Mouse (Mus musculus): ENCODE results near the gene Dner. TPM values are rescaled to one million over a fixed set of nuclear protein-coding genes. Genes with fewer than 3 reads are reported as not detected.

The Dner gene
- polyA plus RNA-seq, 1 experiment from 2014 or later, result 344 TPM

DNA sequence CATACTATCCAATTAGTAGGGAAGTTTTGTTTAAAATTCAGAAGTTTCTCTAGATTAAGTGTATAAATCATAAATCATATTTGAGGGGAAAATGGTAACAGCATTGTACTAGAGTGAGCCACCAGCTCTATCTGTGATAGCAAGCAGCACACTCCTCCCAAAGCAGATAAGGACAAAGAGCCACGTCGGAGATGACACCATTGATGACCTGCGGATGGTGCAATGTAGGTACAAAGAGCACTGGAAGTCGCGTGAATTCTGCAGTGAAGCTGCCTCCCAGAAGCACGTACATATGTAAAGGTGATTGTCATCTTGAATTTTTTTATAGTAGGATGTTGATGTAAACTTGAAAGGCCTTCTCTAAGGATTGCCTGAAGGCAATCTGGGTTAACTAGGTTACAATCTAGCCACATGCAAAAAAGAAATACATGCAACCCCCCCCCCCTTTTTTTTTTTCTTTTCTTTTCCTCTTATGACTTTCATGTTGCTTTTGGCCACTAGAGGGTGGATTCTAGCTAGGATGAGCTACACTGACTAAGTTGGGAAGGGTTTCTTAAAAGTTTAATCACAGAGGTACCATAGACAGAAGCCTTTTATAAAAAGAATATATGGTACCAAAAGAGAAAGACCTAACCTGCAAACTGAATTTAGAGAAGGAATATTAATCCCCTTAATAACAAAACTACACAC, 262.6 kb downstream of the Dner start:
- Histone ChIP-seq H3K9me3 (replicated peaks) (no peaks in the 10 kb centered on the region), H3K4me1 (no peaks in the 10 kb centered on the region), H3K4me3 (replicated peaks) (no peak overlapping the region), H3K27ac (replicated peaks) (no peak overlapping the region), H3K9ac (replicated peaks) (no peak overlapping the region), H3K27me3 (replicated peaks) (no peaks in the 10 kb centered on the region), H3K4me2 (no peak overlapping the region), H3K36me3 (peaks cover 6% of the 10 kb centered on the region; the same call in 1 of the 2 replicates)
- ATAC-seq (ENCODE audit: low FRiP score), result no peak
- WGBS, result 85% methylated on average over 6 of the region's 6 CpGs

DNA sequence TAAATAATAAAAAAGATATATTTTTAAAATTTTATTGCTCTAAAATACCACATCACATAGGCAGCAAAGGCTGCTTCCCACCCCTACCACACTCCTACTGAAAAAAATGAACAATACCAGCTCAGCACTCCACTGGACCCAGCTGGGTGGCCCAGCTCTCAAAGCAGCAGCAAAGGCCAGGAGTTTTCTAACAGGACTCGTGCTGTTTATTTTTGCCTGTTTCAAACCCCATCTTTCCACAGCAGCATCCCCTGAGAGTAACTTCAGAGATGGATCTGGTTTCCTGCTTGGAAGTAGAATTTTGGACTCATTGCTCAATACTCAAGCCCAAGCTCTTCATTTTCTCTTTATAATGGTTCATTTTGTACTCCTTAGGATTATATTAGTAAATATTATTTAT, 263.7 kb downstream of the Dner start:
- WGBS, result 56% methylated on average over 1 of the region's 1 CpGs
- Histone ChIP-seq H3K36me3 (peaks cover 10% of the 10 kb centered on the region; the same call in 1 of the 2 replicates), H3K27ac (replicated peaks) (no peak overlapping the region), H3K4me1 (no peaks in the 10 kb centered on the region), H3K9me3 (replicated peaks) (no peaks in the 10 kb centered on the region), H3K4me3 (replicated peaks) (no peak overlapping the region), H3K27me3 (replicated peaks) (no peaks in the 10 kb centered on the region), H3K9ac (replicated peaks) (no peak overlapping the region), H3K4me2 (no peak overlapping the region)
- ATAC-seq (ENCODE audit: low FRiP score), result no peak

DNA sequence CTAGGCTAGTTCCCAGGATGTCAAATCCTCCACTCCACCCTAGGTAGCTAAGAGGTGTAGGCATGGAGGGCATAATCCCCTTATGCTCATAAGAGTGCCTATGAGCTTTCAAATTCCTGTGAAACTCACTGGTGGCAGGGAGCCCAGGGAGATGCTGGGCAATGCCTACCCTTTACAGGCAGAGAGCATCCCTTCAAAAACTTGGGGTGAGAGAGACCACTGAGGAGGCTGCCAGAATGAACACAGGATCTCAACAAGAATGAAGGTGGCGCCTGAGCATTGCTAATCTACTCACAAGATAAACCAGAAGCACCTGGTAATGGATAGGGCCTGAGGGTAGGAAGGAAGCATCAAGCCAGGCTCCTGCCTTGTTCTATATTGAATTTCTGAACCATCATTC, 267.7 kb downstream of the Dner start:
- 88% methylated on average over 1 of the region's 1 CpGs for WGBS
- H3K9me3 ChIP-seq (replicated peaks), result no peaks in the 10 kb centered on the region
- no peaks in the 10 kb centered on the region for H3K4me1 ChIP-seq

DNA sequence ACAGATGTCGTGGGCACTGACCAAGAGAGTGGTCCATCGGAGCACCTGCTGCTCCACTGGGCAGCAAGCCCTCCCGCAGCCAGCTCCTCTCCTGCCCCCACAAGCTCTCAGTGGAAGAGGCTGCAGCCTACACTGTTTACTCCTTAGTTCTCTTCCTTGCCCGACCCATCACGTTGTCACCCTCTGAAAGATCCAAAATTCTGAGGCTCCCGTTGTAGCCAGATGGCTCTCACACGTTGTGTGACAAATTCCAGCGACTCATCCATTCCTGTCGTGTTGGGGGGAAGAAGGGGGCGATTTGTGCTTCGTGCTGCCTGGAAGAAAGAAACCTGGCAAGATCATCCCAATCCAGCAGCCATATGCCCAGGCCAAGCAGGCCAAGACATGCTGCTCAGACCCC, 268.3 kb downstream of the Dner start:
- H3K4me2 ChIP-seq, result no peak overlapping the region
- no peaks in the 10 kb centered on the region for H3K27me3 ChIP-seq (replicated peaks)
- no peak overlapping the region for H3K9ac ChIP-seq (replicated peaks)
- WGBS, result 85% methylated on average over 11 of the region's 11 CpGs
- H3K27ac ChIP-seq (replicated peaks), result no peak overlapping the region
- H3K4me3 ChIP-seq (replicated peaks), result no peak overlapping the region
- no peaks in the 10 kb centered on the region for H3K4me1 ChIP-seq
- H3K36me3 ChIP-seq, result 0 out of 2 replicates have a peak, but pooled peaks cover 4% of the 10 kb centered on the region
- ATAC-seq (ENCODE audit: low FRiP score), result no peak
- H3K9me3 ChIP-seq (replicated peaks), result no peaks in the 10 kb centered on the region

More for the DNA sequence above, 267.7 kb downstream of the Dner start:
- H3K9ac ChIP-seq (replicated peaks), result no peak overlapping the region
- H3K4me3 ChIP-seq (replicated peaks), result no peak overlapping the region
- ATAC-seq (ENCODE audit: low FRiP score), result no peak
- no peak overlapping the region for H3K4me2 ChIP-seq
- H3K27ac ChIP-seq (replicated peaks), result no peak overlapping the region
- 0 out of 2 replicates have a peak, but pooled peaks cover 4% of the 10 kb centered on the region for H3K36me3 ChIP-seq
- H3K27me3 ChIP-seq (replicated peaks), result no peaks in the 10 kb centered on the region

DNA sequence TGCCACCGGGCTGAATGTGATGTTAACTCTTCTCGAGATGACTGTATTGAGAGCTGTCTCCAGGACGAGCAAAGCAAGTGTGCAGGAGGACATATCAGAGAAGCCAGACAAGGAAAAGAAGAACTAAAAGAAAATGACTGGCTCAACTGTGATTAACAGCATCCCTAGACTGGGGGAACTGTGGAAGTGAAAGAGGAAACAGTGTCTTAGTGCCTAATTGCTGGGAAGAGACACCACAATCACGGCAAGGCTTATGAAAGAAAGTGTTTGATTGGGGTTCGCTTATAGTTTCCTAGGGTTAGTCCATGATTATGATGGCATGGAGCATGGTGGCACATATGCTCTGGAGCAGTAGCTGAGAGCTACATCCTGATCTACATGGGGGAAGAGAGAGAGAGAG, 269.3 kb downstream of the Dner start:
- WGBS, result 91% methylated on average over 5 of the region's 5 CpGs

DNA sequence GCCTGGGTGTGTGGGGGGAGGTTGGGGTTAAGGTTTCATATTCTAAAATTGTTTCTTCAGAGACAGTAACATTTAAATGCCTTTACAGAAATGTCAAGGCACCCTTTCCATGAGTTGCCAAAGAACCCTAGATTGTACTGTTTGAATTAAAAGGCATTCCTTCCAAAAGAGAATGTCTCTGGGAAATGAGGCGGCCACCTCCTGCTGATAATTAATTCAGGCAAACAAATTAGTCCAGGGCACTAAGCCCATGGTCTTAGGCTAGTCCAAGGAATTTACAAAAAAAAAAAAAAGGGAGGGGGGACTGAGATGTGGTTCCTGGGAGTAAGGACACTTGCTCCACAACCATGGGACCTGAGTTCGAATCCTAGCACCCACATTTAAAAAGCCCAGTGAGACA, 273.1 kb downstream of the Dner start:
- Histone ChIP-seq H3K4me3 (replicated peaks) (no peak overlapping the region), H3K4me1 (peaks cover 4% of the 10 kb centered on the region; the same call in 1 of the 2 replicates), H3K9me3 (replicated peaks) (no peaks in the 10 kb centered on the region), H3K27ac (replicated peaks) (no peak overlapping the region), H3K4me2 (no peak overlapping the region), H3K36me3 (peaks cover 6% of the 10 kb centered on the region; the same call in 1 of the 2 replicates), H3K27me3 (replicated peaks) (no peaks in the 10 kb centered on the region), H3K9ac (replicated peaks) (no peak overlapping the region)
- ATAC-seq (ENCODE audit: low FRiP score), result 0 out of 2 replicates have a peak, but pooled peaks have one; percentile 12
- WGBS, result 67% methylated on average over 2 of the region's 2 CpGs

More for the DNA sequence above, 269.3 kb downstream of the Dner start:
- no peak for ATAC-seq (ENCODE audit: low FRiP score)
- H3K36me3 ChIP-seq, result 0 out of 2 replicates have a peak, but pooled peaks cover 4% of the 10 kb centered on the region
- no peaks in the 10 kb centered on the region for H3K27me3 ChIP-seq (replicated peaks)
- H3K9ac ChIP-seq (replicated peaks), result no peak overlapping the region
- H3K27ac ChIP-seq (replicated peaks), result no peak overlapping the region
- H3K4me3 ChIP-seq (replicated peaks), result no peak overlapping the region
- H3K9me3 ChIP-seq (replicated peaks), result no peaks in the 10 kb centered on the region
- no peaks in the 10 kb centered on the region for H3K4me1 ChIP-seq
- no peak overlapping the region for H3K4me2 ChIP-seq

DNA sequence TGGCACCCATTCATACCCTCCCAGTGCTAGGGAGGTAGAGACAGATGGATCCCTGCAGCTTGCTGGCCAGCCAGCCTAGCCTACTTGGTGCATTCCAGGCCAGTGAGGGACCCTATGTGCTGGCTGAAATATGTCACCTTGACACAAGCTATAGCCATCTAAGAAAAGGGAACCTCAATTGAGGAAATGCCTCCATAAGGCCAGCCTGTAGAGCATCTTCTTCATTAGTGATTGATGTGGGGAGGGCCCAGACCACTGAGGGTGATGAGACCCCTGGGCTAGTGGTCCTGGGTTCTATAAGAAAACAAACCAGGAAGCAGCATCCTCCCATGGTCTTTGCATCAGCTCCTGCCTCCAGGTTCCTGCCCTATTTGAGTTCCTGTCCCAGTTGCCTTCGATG, 274.2 kb downstream of the Dner start:
- WGBS, result 96% methylated on average over 1 of the region's 1 CpGs
- Histone ChIP-seq H3K9me3 (replicated peaks) (no peaks in the 10 kb centered on the region), H3K36me3 (peaks cover 5% of the 10 kb centered on the region), H3K4me1 (peaks cover 4% of the 10 kb centered on the region; the same call in 1 of the 2 replicates), H3K9ac (replicated peaks) (no peak overlapping the region), H3K4me2 (no peak overlapping the region), H3K27me3 (replicated peaks) (no peaks in the 10 kb centered on the region), H3K4me3 (replicated peaks) (no peak overlapping the region), H3K27ac (replicated peaks) (no peak overlapping the region)
- no peak for ATAC-seq (ENCODE audit: low FRiP score)

DNA sequence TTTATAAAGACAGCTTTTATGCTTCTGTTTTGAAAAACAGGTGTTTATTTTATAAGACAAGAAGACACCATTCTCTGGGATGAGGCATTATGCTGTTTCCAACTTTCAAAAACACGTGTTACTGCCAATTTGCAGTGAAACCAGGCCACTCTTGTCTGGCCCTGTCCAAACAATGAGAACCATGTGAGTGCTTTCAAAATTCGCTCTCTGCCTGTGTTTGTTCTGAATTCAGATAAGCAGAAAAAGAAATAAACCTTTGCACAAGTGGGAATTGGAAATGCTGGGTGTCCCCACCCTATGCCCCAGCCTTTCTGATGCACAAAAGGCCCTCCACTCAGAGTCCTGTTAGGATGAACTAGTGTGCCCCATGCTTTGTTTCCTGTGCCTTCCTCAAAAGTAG, 276.6 kb downstream of the Dner start:
- 75% methylated on average over 2 of the region's 2 CpGs for WGBS
- ATAC-seq (ENCODE audit: low FRiP score), result no peak
- Histone ChIP-seq H3K4me2 (no peak overlapping the region), H3K9ac (replicated peaks) (no peak overlapping the region), H3K27ac (replicated peaks) (no peak overlapping the region), H3K9me3 (replicated peaks) (no peaks in the 10 kb centered on the region), H3K4me1 (peaks cover 4% of the 10 kb centered on the region; the same call in 1 of the 2 replicates), H3K4me3 (replicated peaks) (no peak overlapping the region), H3K27me3 (replicated peaks) (no peaks in the 10 kb centered on the region), H3K36me3 (peaks cover 9% of the 10 kb centered on the region)

DNA sequence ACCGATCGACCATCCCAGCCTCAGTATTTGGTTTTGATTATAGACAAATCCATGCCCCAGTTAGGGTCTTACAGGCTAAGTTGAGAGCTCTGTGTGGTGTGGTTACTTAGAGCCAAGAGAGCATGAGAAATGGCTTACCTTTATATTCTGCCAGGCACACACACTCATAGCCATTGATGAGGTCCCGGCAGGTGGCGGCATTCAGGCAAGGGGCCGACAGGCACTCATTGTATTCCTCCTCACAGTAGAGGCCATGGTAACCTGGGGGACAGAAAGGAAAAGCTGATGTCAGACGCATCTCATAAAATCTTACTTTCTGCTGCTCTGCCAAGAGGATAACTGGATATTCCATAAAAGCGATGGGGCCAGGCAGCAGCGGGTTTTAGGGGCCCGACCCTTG, 277.5 kb downstream of the Dner start:
- peaks cover 4% of the 10 kb centered on the region; the same call in 1 of the 2 replicates for H3K4me1 ChIP-seq
- peak overlapping the region; percentile 33; the same call in 1 of the 2 replicates for H3K27ac ChIP-seq (replicated peaks)
- H3K27me3 ChIP-seq (replicated peaks), result no peaks in the 10 kb centered on the region
- WGBS, result 40% methylated on average over 9 of the region's 9 CpGs
- no peak overlapping the region for H3K4me3 ChIP-seq (replicated peaks)
- no peak overlapping the region for H3K4me2 ChIP-seq
- H3K36me3 ChIP-seq, result peaks cover 9% of the 10 kb centered on the region
- no peak for ATAC-seq (ENCODE audit: low FRiP score)
- H3K9me3 ChIP-seq (replicated peaks), result no peaks in the 10 kb centered on the region
- no peak overlapping the region for H3K9ac ChIP-seq (replicated peaks)

DNA sequence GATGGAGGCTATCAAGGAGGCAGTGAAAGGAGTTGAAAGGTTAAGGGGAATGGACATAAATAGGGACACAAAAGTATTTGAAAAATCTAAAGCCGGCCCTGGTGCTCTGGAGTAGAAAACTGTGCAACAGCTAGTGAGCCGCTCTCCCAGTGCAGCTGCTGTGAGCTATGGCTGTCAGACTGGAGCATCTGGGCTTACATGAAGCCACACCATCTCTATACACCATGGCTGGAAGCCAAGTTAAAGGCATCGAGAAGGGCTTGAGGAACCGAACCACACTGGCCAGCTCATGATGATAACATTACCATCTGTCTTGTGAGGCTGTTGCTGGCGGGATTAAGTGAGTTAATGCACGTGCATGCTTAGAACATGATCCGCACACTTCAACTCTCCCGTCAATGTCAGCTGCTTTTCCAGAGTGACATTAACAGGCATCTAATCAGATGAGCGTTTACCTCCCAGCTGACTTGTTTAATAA, 278.2 kb downstream of the Dner start:
- no peak overlapping the region for H3K9ac ChIP-seq (replicated peaks)
- H3K36me3 ChIP-seq, result peaks cover 16% of the 10 kb centered on the region
- no peak overlapping the region for H3K4me3 ChIP-seq (replicated peaks)
- no peaks in the 10 kb centered on the region for H3K9me3 ChIP-seq (replicated peaks)
- H3K27ac ChIP-seq (replicated peaks), result 0 out of 2 replicates have a peak overlapping the region, but pooled peaks have one; percentile 41
- H3K4me1 ChIP-seq, result peaks cover 4% of the 10 kb centered on the region; the same call in 1 of the 2 replicates
- no peaks in the 10 kb centered on the region for H3K27me3 ChIP-seq (replicated peaks)
- H3K4me2 ChIP-seq, result no peak overlapping the region
- WGBS, result 68% methylated on average over 9 of the region's 9 CpGs
- no peak for ATAC-seq (ENCODE audit: low FRiP score)

DNA sequence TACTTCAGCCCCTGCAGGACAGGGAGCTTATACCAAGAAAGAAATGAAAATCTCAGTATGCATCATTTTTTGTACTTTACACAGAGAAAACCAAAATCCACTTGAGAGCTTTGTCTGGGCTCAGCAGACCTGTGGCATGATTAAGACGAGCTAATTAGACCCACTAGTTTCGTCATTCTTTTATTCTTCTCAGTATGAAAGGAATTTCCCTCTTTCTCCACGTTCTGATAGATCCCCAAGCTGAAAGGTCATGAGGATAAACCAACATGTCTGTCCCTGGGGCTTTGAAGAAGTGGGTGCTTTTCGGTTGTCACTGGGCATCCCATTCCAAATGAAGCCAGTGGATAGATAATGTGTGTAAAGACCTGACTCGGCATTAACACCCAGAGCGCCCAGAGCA, 278.7 kb downstream of the Dner start:
- ATAC-seq (ENCODE audit: low FRiP score), result no peak
- Histone ChIP-seq H3K4me2 (no peak overlapping the region), H3K36me3 (peaks cover 21% of the 10 kb centered on the region), H3K9ac (replicated peaks) (no peak overlapping the region), H3K27me3 (replicated peaks) (no peaks in the 10 kb centered on the region), H3K4me1 (peaks cover 4% of the 10 kb centered on the region; the same call in 1 of the 2 replicates), H3K4me3 (replicated peaks) (no peak overlapping the region), H3K27ac (replicated peaks) (0 out of 2 replicates have a peak overlapping the region, but pooled peaks have one; percentile 41), H3K9me3 (replicated peaks) (no peaks in the 10 kb centered on the region)
- 66% methylated on average over 6 of the region's 6 CpGs for WGBS

DNA sequence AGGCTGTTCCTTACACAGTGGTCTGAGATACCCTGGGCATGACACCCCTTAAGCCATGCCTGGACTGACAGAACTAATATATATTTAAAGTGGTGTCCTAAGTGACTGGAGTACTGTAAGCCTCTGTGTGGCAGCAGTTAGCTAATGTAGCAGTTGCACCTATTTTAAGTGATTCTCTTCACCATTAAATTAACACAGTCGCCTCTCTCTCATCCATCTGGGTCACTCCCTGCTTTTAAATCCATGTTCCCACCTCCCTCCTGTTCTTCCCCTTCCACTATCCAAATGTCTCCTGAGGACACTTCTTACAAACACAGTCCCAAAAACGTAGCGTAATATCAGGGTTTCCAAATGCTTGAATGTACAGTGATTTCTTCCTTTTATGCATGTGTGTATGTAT, 281.6 kb downstream of the Dner start:
- WGBS, result 87% methylated on average over 3 of the region's 3 CpGs
- Histone ChIP-seq H3K9me3 (replicated peaks) (no peaks in the 10 kb centered on the region), H3K36me3 (peaks cover 23% of the 10 kb centered on the region), H3K9ac (replicated peaks) (no peak overlapping the region), H3K4me1 (peaks cover 4% of the 10 kb centered on the region; the same call in 1 of the 2 replicates), H3K27ac (replicated peaks) (no peak overlapping the region), H3K4me2 (no peak overlapping the region), H3K27me3 (replicated peaks) (no peaks in the 10 kb centered on the region), H3K4me3 (replicated peaks) (no peak overlapping the region)
- no peak for ATAC-seq (ENCODE audit: low FRiP score)
